Mouse (Mus musculus) liver, embryonic 12.5 days (tissue): ENCODE measurements at regions not wholly inside any gene's neighbourhood (a gene's known extent, or its start where the extent isn't known, plus 50 kb on each side); places are given as distances from the start of the nearest gene placed in this dataset.

Experiments
- ATAC-seq: fragments of 200-750 bp; cut with Nextera tagmentation; 2 replicates; pipeline ENCODE4 v1.8.0; 2017; ENCODE audit warnings: moderate number of reproducible peaks, mild to moderate bottlenecking, moderate library complexity
- H3K27ac ChIP-seq: fragments of 300-500 bp; sonication (generic); 2 replicates; pipeline ENCODE4 v1.5.1; 2016; ENCODE audit warnings: mild to moderate bottlenecking
- H3K27me3 ChIP-seq: fragments of 300-500 bp; sonication (generic); replicated peaks from 2 replicates; pipeline ENCODE4 v1.6.1; 2016; ENCODE audit warnings: mild to moderate bottlenecking, moderate library complexity
- H3K36me3 ChIP-seq: fragments of 300-500 bp; sonication (generic); 2 replicates; pipeline ENCODE4 v1.6.1; 2016; ENCODE audit warnings: mild to moderate bottlenecking, moderate library complexity
- H3K4me1 ChIP-seq: fragments of 300-500 bp; sonication (generic); 2 replicates; pipeline ENCODE4 v1.6.1; 2016
- H3K4me2 ChIP-seq: fragments of 300-500 bp; sonication (generic); 2 replicates; pipeline ENCODE4 v1.6.1; 2016; ENCODE audit warnings: mild to moderate bottlenecking, moderate library complexity
- H3K4me3 ChIP-seq: fragments of 300-500 bp; sonication (generic); 2 replicates; pipeline ENCODE4 v1.5.1; 2016; ENCODE audit warnings: mild to moderate bottlenecking, moderate library complexity
- H3K9ac ChIP-seq: fragments of 300-500 bp; sonication (generic); 2 replicates; pipeline ENCODE4 v1.6.1; 2016; ENCODE audit warnings: mild to moderate bottlenecking, moderate library complexity
- H3K9me3 ChIP-seq: fragments of 300-500 bp; sonication (generic); replicated peaks from 2 replicates; pipeline ENCODE4 v1.6.1; 2016; ENCODE audit warnings: mild to moderate bottlenecking, moderate library complexity
- WGBS: fragments of 180-500 bp; shearing (Covaris S2); methylation state at CpG from one replicate; pipeline ENCODE4 v1.1.7; 2016; ENCODE audit not compliant: insufficient replicate concordance; 5-methylcytosine and 5-hydroxymethylcytosine counted together

DNA sequence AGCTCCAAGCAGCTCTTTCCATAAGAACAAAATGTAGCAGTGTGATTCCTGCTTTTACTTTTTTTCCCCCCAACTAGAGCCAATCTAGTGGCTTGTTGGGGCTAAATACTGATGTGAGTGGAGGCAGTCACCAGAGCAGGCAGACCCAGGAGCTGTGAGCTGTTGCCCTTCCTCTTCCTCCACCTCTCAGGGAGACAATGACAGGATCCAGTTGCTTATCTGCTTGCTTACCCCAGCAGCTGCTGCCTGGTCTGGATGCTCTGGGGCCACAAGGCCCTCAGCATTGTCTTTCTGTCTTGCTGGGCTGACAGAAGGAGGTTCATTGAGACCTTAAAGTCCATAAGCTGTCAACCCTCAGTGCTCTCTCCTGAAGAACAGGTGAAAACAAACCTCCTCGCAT is 106.3 kb upstream of the Cd93 start:
- no peaks in the 10 kb centered on the region for H3K9me3 ChIP-seq
- no peak overlapping the region for H3K9ac ChIP-seq
- no peak for ATAC-seq
- no peak overlapping the region for H3K4me2 ChIP-seq
- H3K27ac ChIP-seq, result no peak overlapping the region
- no peaks in the 10 kb centered on the region for H3K4me1 ChIP-seq
- no peaks in the 10 kb centered on the region for H3K36me3 ChIP-seq
- H3K4me3 ChIP-seq, result no peak overlapping the region
- H3K27me3 ChIP-seq, result no peaks in the 10 kb centered on the region
- 66% methylated on average over 1 of the region's 1 CpGs for WGBS

- H3K27ac ChIP-seq, result no peak overlapping the region
- no peaks in the 10 kb centered on the region for H3K9me3 ChIP-seq
- H3K4me3 ChIP-seq, result no peak overlapping the region
- no peaks in the 10 kb centered on the region for H3K36me3 ChIP-seq
- H3K9ac ChIP-seq, result no peak overlapping the region
- H3K4me1 ChIP-seq, result no peaks in the 10 kb centered on the region
- H3K4me2 ChIP-seq, result no peak overlapping the region
- ATAC-seq, result no peak
- H3K27me3 ChIP-seq, result no peaks in the 10 kb centered on the region
Measured at GRCm38 (mm10) chr2:148542340-148542739, 99.0 kb upstream of the Cd93 start.

DNA sequence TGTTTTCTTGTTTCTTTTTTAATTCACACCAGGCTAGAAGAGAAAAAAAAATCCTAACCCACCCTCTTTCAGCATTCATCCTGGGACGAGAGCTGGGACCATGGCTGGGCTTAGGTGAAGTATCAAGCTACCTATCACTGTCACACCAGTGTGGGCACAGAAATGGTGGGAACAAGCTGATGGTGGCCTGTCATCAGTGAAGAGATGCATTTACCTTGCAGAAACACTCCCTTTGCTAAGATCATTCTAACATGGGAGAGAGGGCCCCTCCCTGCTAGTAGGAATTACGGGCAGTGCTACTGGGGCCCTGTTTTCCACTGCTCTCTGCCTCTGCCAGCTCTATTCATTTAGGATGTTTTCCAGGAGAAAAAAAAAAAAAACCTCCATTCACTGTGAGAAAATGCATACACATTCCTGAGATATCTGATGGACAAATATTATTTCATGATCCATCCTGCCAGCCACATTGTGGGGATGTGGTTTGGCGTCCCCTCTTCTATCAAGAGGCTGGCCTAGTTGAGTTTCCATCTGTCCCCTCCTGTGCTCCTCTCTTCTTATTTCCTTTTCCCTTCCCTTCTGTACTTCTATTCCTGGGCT is 94.6 kb upstream of the Cd93 start:
- no peak overlapping the region for H3K9ac ChIP-seq
- 76% methylated on average over 3 of the region's 3 CpGs for WGBS
- H3K4me1 ChIP-seq, result no peaks in the 10 kb centered on the region
- no peak overlapping the region for H3K4me3 ChIP-seq
- H3K9me3 ChIP-seq, result no peaks in the 10 kb centered on the region
- ATAC-seq, result no peak
- H3K27me3 ChIP-seq, result no peaks in the 10 kb centered on the region
- no peak overlapping the region for H3K4me2 ChIP-seq
- H3K36me3 ChIP-seq, result no peaks in the 10 kb centered on the region
- no peak overlapping the region for H3K27ac ChIP-seq

DNA sequence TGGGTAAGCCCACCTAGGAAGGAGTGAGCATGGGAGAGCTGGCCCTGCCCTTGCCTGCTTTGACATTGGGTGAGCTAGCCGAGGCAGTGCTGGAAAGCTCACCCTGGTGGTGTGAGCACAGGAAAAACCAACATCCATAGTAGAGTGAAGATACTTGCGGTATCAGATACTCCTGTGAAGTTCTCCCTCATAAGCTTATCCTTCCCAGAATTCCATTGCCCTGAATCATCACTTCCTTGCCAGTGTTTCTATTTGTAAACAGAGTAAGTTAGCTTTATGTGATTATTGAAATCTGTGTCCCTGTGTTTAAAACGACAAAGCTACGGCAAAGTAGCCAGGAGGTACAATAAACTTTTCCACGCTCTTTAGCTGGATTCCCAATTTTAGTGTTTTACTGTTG is 93.9 kb upstream of the Cd93 start:
- Histone ChIP-seq H3K9me3 (no peaks in the 10 kb centered on the region), H3K27me3 (no peaks in the 10 kb centered on the region), H3K36me3 (no peaks in the 10 kb centered on the region), H3K4me1 (no peaks in the 10 kb centered on the region), H3K9ac (no peak overlapping the region), H3K4me2 (no peak overlapping the region), H3K4me3 (no peak overlapping the region), H3K27ac (no peak overlapping the region)
- WGBS, result 76% methylated on average over 5 of the region's 5 CpGs
- no peak for ATAC-seq

- ATAC-seq, result no peak
- H3K9me3 ChIP-seq, result no peaks in the 10 kb centered on the region
- no peak overlapping the region for H3K4me3 ChIP-seq
- H3K4me1 ChIP-seq, result no peaks in the 10 kb centered on the region
- H3K27ac ChIP-seq, result no peak overlapping the region
- no peak overlapping the region for H3K4me2 ChIP-seq
- no peaks in the 10 kb centered on the region for H3K36me3 ChIP-seq
- WGBS, result 74% methylated on average over 3 of the region's 3 CpGs
- H3K27me3 ChIP-seq, result no peaks in the 10 kb centered on the region
- no peak overlapping the region for H3K9ac ChIP-seq
Measured at GRCm38 (mm10) chr2:148536608-148537007, 93.2 kb upstream of the Cd93 start.

DNA sequence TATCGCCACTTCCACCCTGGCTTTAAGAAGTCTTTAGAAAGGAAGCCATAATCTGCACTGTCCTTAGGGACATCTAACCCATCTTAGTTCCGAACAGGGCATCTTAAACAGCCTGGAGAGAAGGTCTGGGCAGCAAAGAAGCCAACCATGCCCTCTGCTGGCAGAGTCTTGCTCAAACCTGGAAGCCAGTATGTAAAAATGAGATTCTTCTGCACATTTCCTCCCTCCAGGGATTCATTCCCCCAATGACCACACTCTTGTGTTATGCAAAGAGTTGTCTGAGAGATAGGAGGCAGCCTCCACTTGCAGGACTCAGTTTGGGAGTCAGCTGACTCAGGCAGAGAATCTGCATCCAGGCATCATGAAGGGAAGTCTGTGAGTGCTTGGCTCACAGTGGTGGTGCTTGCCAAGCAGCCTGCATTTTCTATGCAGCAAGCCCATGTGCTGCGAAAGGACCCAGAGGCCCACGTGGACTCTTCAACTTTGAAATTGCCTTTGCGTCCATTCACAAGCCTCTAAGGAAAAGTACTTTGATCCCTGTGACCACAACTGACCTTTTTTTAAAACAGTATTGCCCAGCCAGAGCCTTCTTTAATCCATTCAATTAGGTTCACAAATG is 92.3 kb upstream of the Cd93 start:
- Histone ChIP-seq H3K36me3 (no peaks in the 10 kb centered on the region), H3K4me3 (no peak overlapping the region), H3K4me2 (no peak overlapping the region), H3K27ac (no peak overlapping the region), H3K27me3 (no peaks in the 10 kb centered on the region; the same call in 1 of the 2 replicates), H3K9ac (no peak overlapping the region), H3K4me1 (no peaks in the 10 kb centered on the region), H3K9me3 (no peaks in the 10 kb centered on the region)
- no peak for ATAC-seq
- 53% methylated on average over 5 of the region's 5 CpGs for WGBS

DNA sequence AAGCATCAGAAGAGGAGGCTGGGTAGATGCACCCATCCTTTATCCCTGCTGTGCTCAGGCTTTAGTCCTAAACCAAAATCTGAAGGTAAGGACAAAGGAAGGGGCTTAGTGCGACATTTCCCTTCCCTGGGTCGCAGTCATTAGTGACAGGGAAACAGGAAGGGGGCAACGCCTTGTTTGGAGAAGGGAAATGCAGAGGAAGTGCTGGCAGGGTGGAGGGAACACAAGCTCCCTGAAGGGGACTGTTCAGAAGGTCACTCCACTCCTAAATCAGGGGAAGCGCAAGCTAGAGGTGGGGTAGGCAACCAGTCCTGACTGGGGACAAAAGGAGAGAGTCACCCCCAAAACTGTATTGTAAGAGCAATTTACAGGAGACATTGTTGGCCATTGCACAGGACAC is 88.7 kb upstream of the Cd93 start:
- H3K9me3 ChIP-seq, result no peaks in the 10 kb centered on the region
- no peak overlapping the region for H3K4me3 ChIP-seq
- no peak overlapping the region for H3K9ac ChIP-seq
- H3K4me1 ChIP-seq, result peaks cover 11% of the 10 kb centered on the region; the same call in 1 of the 2 replicates
- WGBS, result 27% methylated on average over 4 of the region's 4 CpGs
- no peak overlapping the region for H3K4me2 ChIP-seq
- ATAC-seq, result no peak
- no peak overlapping the region for H3K27ac ChIP-seq
- no peaks in the 10 kb centered on the region for H3K36me3 ChIP-seq
- no peaks in the 10 kb centered on the region; the same call in 1 of the 2 replicates for H3K27me3 ChIP-seq

- H3K4me3 ChIP-seq, result no peak overlapping the region
- no peaks in the 10 kb centered on the region; the same call in 1 of the 2 replicates for H3K27me3 ChIP-seq
- no peaks in the 10 kb centered on the region for H3K36me3 ChIP-seq
- peaks cover 11% of the 10 kb centered on the region; the same call in 1 of the 2 replicates for H3K4me1 ChIP-seq
- WGBS, result 43% methylated on average over 4 of the region's 4 CpGs
- ATAC-seq, result no peak
- H3K9ac ChIP-seq, result no peak overlapping the region
- no peak overlapping the region for H3K4me2 ChIP-seq
- no peak overlapping the region for H3K27ac ChIP-seq
- H3K9me3 ChIP-seq, result no peaks in the 10 kb centered on the region
Measured at GRCm38 (mm10) chr2:148530546-148530945, 87.2 kb upstream of the Cd93 start.

DNA sequence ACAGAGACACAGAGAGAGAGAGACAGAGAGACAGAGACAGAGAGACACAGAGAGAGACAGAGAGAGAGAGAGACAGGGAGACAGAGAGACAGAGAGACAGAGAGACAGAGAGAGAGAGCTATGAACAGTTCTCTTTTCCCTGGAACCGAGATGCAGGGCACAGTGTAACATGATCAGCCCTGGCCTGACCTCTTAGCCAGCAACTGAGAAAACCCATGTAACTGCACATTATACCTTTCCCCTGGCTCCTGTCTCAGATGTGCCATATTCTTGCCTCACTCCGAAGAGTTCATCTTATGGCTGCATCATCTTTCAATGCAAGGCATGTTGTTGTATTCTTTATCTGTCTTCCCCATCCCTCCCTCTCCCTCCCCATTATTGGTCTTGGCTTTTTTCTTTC is 86.5 kb upstream of the Cd93 start:
- Histone ChIP-seq H3K27me3 (no peaks in the 10 kb centered on the region; the same call in 1 of the 2 replicates), H3K9me3 (no peaks in the 10 kb centered on the region), H3K4me1 (peaks cover 11% of the 10 kb centered on the region; the same call in 1 of the 2 replicates), H3K27ac (no peak overlapping the region), H3K4me3 (no peak overlapping the region), H3K9ac (no peak overlapping the region), H3K4me2 (no peak overlapping the region), H3K36me3 (no peaks in the 10 kb centered on the region)
- ATAC-seq, result no peak
- WGBS, result 51% methylated on average over 2 of the region's 2 CpGs

GRCm38 (mm10) chr2:148527755-148528154 is 84.4 kb upstream of the Cd93 start:
- H3K9ac ChIP-seq, result no peak overlapping the region
- no peaks in the 10 kb centered on the region for H3K9me3 ChIP-seq
- H3K36me3 ChIP-seq, result no peaks in the 10 kb centered on the region
- no peak overlapping the region for H3K4me3 ChIP-seq
- ATAC-seq, result peak; percentile 42
- peaks cover 11% of the 10 kb centered on the region; the same call in 1 of the 2 replicates for H3K4me1 ChIP-seq
- H3K4me2 ChIP-seq, result no peak overlapping the region
- H3K27ac ChIP-seq, result no peak overlapping the region
- WGBS, result 21% methylated on average over 5 of the region's 5 CpGs
- H3K27me3 ChIP-seq, result no peaks in the 10 kb centered on the region; the same call in 1 of the 2 replicates

DNA sequence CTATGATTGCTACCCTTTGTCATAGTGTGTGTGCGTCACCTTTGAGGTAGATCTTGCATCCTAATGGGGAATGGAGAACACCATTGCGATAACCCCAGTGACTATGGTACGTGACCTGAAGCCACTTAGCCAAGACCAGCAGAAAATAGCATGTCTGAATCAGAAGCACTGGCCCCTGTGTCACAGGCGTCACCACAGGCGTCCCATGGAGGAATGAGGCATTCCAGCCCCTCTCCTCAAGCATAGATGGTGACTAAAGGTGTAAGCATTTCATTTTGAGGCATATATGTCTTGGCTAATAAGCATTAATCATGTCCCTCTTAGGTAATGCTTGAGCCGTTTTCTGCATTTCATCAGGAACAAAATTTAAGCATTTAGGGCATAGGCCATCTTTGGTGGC is 82.1 kb upstream of the Cd93 start:
- Histone ChIP-seq H3K4me3 (no peak overlapping the region), H3K9ac (no peak overlapping the region), H3K36me3 (no peaks in the 10 kb centered on the region), H3K27ac (no peak overlapping the region), H3K4me2 (no peak overlapping the region), H3K9me3 (no peaks in the 10 kb centered on the region), H3K4me1 (peaks cover 11% of the 10 kb centered on the region; the same call in 1 of the 2 replicates), H3K27me3 (no peaks in the 10 kb centered on the region)
- WGBS, result 70% methylated on average over 6 of the region's 6 CpGs
- no peak for ATAC-seq

DNA sequence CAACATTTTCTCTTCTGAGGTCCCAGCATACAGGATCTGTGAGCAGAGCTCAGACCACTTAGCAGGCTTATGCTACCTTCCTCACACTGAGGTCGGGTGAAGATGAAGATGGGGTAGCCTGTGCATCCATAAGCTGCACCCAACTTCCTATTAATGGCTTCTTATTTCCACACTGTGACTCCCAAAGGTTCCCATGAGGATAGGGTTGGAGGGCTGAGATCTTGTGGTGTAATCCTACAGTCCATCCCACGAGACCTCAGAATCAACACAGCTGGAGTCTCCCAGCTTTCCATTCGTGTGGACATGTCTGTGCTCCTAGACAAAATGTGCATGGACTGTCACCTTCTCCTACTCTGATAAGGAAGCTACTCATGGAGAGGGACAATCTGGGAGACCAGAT is 80.0 kb upstream of the Cd93 start:
- Histone ChIP-seq H3K4me3 (no peak overlapping the region), H3K9ac (no peak overlapping the region), H3K27ac (no peak overlapping the region), H3K9me3 (no peaks in the 10 kb centered on the region), H3K27me3 (no peaks in the 10 kb centered on the region), H3K36me3 (no peaks in the 10 kb centered on the region), H3K4me1 (peaks cover 11% of the 10 kb centered on the region; the same call in 1 of the 2 replicates), H3K4me2 (no peak overlapping the region)
- ATAC-seq, result no peak
- 50% methylated on average over 3 of the region's 3 CpGs for WGBS

- no peak for ATAC-seq
- no peak overlapping the region for H3K4me2 ChIP-seq
- no peak overlapping the region for H3K9ac ChIP-seq
- peaks cover 8% of the 10 kb centered on the region; the same call in 1 of the 2 replicates for H3K4me1 ChIP-seq
- 70% methylated on average over 2 of the region's 2 CpGs for WGBS
- H3K27me3 ChIP-seq, result no peaks in the 10 kb centered on the region
- no peak overlapping the region for H3K4me3 ChIP-seq
- no peaks in the 10 kb centered on the region for H3K9me3 ChIP-seq
- H3K27ac ChIP-seq, result no peak overlapping the region
- H3K36me3 ChIP-seq, result no peaks in the 10 kb centered on the region
Measured at GRCm38 (mm10) chr2:148522936-148523335, 79.6 kb upstream of the Cd93 start.
